Mouse (Mus musculus) bone marrow macrophage, adult 2 months (primary cell): ENCODE measurements around the gene Itga2b.

Experiments
- CTCF ChIP-seq: IDR thresholded peaks from 2 replicates; pipeline ENCODE4 v1.5.1; 2012; ENCODE audit warnings: low read depth, mild to moderate bottlenecking, low read length, moderate library complexity
- POLR2A ChIP-seq: IDR thresholded peaks from 2 replicates; pipeline ENCODE4 v1.6.1; 2012; ENCODE audit warnings: mild to moderate bottlenecking, low read depth, low read length, borderline replicate concordance

GRCm38 (mm10) chr11:102429551-102429950 is 40.4 kb downstream of the Itga2b start:
- TF ChIP-seq POLR2A = no peak
- no peak for TF ChIP-seq CTCF
